Mouse (Mus musculus) v-Abl transformed pro-B cells (cell line): ENCODE measurements around the gene Dhrs7b.

Experiments
- in situ Hi-C, 2 experiments: fragments of 400-800 bp; cut with MboI; formaldehyde crosslinking; loops; one replicate each; pipeline ENCODE4 v1.15.1; 2025; ENCODE audit not compliant: unreplicated experiment in 2 of 2

Dhrs7b gene

DNA sequence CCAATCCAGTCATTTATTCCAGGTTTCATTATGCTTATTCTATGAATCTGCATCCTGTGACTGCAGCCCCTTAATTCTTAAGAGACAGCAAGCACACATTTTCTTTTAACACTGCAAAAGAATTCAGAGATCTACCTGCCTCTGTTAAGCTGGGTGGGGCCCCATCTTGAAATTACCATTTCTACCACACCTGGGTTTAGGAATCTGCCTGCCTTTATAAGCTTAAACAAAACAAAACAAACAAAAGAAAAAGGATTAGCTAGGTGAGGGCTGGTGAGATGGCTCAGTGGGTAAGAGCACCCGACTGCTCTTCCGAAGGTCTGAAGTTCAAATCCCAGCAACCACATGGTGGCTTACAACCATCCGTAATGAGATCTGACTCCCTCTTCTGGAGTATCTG, 56.6 kb downstream of the Dhrs7b start:
- in situ Hi-C loops: loop anchor here in 1 of 2 experiments (25.0 kb wide), 1 partner anchor 325 kb away; no protein-coding TSS in a partner anchor

DNA sequence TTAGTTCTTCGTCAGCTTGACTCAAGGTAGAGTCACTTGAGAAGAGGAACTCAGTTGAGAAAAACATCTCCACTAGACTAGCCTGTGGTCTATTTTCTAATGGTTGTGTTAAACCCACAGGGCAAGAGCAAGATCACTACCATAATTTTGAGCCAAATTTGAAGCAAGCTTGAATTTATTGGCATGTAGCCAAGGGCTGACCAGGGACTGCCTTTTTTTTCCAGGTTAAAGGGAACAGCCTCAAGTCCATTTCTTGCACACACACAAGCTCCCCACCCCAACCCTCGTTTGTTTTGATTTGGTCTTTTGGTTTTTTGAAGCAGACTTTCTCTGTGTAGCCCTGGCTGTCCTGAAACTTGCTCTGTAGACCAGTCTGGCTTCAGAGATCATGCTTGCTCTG, 59.4 kb downstream of the Dhrs7b start:
- in situ Hi-C loops: loop anchor here in 1 of 2 experiments (25.0 kb wide), 1 partner anchor 328 kb away; no protein-coding TSS in a partner anchor

DNA sequence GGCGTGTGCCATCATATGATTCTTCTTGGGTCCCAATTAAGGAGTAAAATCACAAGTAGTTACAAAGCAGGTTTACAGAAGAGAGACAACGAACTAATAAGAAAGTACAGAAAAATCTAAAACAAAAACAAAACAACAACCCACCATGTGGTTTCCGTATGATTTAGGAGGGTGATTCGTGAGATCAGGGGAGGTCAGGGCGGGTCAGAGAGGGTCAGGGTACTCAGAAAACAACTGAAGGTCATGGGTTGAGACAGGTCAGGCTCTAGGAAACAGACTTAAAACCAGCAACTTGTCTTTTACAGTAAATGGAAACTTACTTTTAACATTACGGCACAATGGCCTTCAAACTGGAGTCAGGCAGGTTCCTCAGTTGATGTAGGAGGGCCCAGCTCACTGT, 59.9 kb downstream of the Dhrs7b start:
- in situ Hi-C loops: loop anchor here in 1 of 2 experiments (25.0 kb wide), 1 partner anchor 328 kb away; no protein-coding TSS in a partner anchor

DNA sequence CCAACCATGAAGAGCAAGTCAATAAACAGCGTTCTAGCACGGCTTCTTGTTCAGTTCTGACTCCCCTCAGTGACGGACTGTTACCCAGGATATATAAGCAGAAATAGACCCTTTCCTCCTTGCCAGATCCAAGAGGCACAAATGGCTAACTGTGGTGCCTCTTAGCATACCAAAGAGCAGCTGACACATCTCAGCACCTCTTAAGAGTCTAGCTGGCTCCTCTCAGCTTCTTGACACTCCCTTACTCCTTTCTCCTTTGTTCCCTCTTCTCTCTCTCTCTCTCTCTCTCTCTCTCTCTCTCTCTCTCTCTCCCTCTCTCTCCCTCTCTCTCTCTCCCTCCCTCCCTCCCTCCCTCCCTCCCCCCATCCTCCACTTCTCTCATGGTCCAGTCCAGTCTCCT, 60.3 kb downstream of the Dhrs7b start:
- in situ Hi-C loops: loop anchor here in 1 of 2 experiments (25.0 kb wide), 1 partner anchor 328 kb away; no protein-coding TSS in a partner anchor

DNA sequence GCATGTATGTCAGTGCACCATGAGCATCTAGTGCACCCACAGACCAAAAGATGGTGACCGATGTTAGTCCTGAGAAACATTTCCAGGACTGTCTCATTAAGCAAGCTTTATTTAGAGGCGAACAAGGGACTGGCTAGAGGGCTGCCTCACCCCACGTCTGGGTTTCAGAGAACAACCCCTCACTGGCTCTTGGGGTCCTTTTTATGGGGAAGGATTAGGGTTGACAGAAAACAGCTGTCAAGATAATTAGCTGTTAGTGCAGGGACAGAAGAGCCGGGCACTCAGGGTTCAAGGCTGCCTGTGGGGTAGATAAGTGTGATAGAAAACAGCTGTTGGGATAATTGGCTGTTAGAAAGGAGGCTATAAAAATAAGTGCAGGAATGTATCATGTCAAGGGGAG, 65.5 kb downstream of the Dhrs7b start:
- in situ Hi-C loops: loop anchor here in 1 of 2 experiments (25.0 kb wide), 1 partner anchor 334 kb away; no protein-coding TSS in a partner anchor

DNA sequence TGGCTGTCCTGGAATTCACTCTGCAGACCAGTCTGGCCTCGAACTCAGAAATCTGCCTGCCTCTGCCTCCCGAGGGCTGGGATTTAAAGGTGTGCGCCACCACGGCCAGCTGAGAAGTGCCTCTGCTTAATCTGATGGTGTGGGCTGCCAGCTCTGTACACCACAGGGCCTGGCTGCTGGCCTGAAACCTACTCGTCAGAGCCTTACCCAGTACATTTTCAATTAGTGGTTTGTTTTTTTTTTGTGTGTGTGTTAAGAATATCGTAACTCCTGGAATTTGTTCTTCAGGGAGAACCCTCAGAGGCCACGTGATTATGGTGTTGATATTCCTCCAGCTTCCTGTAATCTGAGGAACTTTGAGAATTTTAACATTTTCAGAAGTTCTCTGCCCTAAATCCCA, 71.6 kb downstream of the Dhrs7b start:
- in situ Hi-C loops: no loop called here

DNA sequence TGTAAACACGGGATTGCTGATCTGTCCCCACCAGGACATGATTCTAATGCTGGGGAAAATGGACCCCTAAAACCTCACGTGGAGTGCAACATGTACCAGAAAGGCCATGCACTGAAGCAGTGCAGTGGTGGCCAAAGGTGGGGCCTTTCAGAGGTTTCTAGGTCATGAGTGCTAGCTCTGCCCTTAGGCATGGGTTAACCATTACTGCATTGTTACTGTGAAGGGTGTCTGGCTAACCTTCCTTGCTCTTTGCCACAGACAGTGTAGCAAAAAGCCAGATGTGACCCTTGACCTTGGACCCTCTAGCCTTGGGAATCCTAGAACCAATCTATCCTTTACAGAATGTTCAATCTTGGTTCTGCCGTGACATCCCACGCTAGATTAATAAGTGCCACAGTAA, 72.1 kb downstream of the Dhrs7b start:
- in situ Hi-C loops: no loop called here

DNA sequence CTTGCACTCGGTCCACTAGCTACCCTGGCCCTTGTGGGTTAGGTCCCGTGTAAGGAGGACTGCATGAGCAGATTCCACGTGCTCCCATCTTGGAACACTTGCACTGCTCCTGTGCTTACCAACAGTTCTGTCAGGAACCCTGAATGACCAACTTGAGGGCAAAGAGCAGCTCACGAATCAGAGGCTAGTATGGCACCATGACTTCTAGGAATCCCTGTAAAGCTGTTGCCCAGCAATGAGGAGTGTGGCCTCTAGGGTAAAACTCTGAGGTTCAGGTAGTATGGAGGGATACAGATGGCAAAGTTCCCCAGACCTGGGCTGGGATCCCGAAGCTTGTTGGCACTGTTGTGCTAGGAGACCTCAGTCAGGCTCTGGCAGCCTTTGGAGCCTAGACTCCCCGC, 73.2 kb downstream of the Dhrs7b start:
- in situ Hi-C loops: no loop called here

DNA sequence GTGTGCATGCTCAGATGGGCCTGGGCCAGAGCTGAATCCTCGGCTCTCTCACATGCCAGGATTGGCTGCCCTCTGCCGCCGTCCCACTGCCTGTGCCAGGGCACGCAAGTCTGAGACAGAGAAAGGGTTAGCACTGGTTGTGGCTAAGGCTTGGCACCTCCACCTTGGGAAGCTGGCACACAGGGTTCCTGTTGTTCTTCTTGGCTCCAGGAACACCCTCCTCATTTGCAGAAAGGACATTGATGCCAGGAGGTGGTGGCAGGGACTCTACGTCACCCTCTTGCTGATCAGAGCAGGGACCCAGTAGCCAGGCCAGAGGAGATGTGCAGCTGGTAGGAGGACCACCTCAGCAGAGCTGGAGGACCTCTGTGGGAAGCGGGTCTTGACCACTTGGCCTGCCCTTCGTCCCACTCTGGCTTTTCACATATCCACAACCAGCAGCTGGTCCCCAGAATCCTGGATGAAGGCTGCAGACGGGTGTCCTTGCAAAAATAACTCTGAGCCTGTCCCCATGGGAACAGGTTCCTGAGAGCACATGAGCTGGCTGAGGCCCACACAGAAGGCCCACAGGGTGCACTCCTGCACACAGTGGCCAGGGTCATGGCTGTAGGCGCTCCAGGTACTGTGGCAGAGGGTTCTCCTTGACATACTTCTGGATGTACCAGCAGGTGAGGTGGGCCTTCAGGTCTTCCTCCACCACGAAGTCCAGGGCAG, 75.1 kb downstream of the Dhrs7b start:
- in situ Hi-C loops: no loop called here

DNA sequence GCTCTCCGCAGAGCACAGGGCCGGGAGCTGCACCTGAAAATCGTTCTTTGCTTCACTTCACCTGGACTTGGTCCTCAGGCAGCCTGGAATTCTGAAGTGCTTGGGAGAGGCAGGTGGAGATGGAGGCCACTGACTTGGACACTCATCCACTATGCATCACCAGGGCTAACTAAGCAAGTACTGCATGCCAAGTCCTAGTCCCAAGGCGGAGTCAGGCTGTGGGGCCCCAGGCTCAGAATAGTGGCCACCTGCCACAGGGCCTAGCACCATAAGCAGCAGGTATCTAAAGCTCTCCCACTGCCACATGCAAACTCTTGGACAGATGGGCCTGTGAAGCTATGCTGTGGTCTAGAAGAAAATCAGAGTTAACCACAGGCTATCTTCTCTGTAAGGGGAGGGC, 76.0 kb downstream of the Dhrs7b start:
- in situ Hi-C loops: no loop called here

DNA sequence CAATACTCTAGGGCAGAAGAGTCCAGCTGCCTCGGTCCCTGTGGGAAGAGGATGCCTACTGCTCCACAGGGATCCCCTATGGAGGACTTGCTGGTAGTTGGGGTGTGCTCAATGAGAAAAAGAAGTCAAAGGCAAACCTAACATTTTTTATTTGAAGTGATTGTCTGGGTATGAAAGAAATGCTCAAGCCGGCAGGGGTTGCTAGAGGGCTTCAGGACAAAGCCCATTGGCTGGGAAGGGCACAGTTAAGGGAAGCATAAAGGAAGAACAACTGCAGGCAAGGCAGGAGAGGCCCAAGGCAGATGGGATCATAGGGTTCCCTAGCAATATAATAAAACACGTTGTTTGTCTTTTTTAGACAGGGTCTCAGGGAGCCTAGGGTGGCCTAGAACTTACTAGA, 77.6 kb downstream of the Dhrs7b start:
- in situ Hi-C loops: no loop called here

DNA sequence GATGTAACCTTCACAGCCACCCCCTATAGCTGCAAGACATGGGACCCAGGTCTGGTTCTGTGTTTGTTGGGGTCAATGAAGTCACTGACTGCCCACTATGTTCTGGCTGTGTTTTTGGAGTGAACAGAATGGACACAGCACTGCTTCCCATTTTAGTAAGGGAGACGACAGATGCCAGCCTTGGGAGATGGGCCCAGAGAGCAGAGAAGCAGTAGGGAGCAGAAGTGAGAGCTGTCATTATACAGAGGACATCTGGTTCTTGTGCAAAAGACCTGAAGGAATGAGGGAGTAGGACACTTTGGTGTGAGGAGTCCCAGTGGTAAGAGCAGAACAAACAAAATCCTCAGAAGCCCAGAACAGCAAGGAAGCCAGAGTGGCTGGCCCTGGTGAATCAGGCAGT, 79.2 kb downstream of the Dhrs7b start:
- in situ Hi-C loops: no loop called here
